Mouse (Mus musculus) E14TG2a.4 (cell line): ENCODE results near the gene Mlf1.

ENCODE experiments used
- CTCF ChIP-seq: conservative IDR thresholded peaks from 2 replicates; pipeline ENCODE4 v1.5.1; 2014; ENCODE audit warnings: low read length
- NANOG ChIP-seq: IDR thresholded peaks from 2 replicates; pipeline ENCODE4 v1.6.1; 2014; ENCODE audit warnings: borderline replicate concordance, low read length, mixed read lengths
- POU5F1 ChIP-seq: IDR thresholded peaks from 2 replicates; pipeline ENCODE4 v1.6.1; 2014; ENCODE audit warnings: low read length, borderline replicate concordance

DNA sequence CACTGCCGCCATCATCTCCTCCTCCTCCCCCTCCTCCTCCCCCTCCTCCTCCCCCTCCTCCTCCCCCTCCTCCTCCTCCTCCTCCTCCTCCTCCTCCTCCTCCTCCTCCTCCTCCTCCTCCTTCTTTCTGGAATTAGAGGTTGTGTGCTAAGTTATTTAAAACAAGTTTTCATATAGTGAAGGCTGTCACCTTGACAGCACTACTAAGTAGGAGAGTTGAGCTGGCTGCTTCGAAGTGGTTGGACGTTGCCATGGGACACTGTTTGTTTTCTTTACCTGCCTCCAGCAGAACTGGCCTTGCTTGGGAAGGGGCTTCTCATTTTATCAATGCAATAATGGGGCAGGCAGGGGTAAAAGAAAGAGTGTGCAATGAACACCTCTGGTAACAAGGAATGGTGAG lies 1.2 kb downstream of the Mlf1 start, which contains the start of gene Gm17402:
- no peak for TF ChIP-seq CTCF
- no peak for TF ChIP-seq NANOG
- no peak for TF ChIP-seq POU5F1
